Mouse (Mus musculus): ENCODE measurements around the gene Grhl3. TPM values are rescaled to one million over a fixed set of nuclear protein-coding genes. Genes with fewer than 3 reads are reported as not detected.

The Grhl3 gene
- total RNA-seq, 2 experiments from 2014 or later = 0.18 to 0.26 TPM

GRCm38 (mm10) chr4:135493271-135493670, 80.2 kb downstream of the Grhl3 start:
- DNase-seq = no peak

Small RNA genes lying within 50 kb of the gene (microRNA-seq; reads per million reads assigned to microRNA genes)
- 0 reads per million in 2 experiments for gene Gm25317

Other genes with a start within 250 kb of the Grhl3 start
- gene Srrm1, start 220.3 kb downstream of the Grhl3 start, total RNA-seq (2021) = 100 to 1,000 TPM in 1 of 2 experiments, 10 to 100 TPM in 1; 74.6 to 107 TPM
- 10 to 100 TPM in 1 of 2 experiments, 1 to 10 TPM in 1; 9.8 to 16.8 TPM for gene Ncmap, start 175.4 kb downstream of the Grhl3 start, total RNA-seq (2021)
- gene Rcan3, start 139.8 kb downstream of the Grhl3 start, total RNA-seq (2021) = 10 to 100 TPM in 1 of 2 experiments, 1 to 10 TPM in 1; 9.9 to 11.2 TPM
- gene Stpg1, start 78.8 kb downstream of the Grhl3 start, total RNA-seq (2021) = not detected
- 1 to 10 TPM; 6.4 to 6.9 TPM for gene Nipal3, start 78.6 kb downstream of the Grhl3 start, total RNA-seq (2021)
- gene Ifnlr1, start 112.7 kb upstream of the Grhl3 start, total RNA-seq (2021) = under 1 TPM; 0.21 to 0.23 TPM
- under 1 TPM; 0.09 to 0.23 TPM for gene Il22ra1, start 154.5 kb upstream of the Grhl3 start, total RNA-seq (2021)
- gene Myom3, start 186.1 kb upstream of the Grhl3 start, total RNA-seq (2021) = 10 to 100 TPM; 47.8 to 59.7 TPM

All from gastrocnemius, postnatal 10 days (tissue).